Mouse (Mus musculus) induced T-regulatory cell, adult 2 months (primary cell): Measurements from ENCODE around the gene Wdr35.
A peak's percentile ranks its signal among the peaks of the same experiment; 100 is the strongest.

Source experiments
- DNase-seq: peaks from one replicate; pipeline ENCODE4 v3.0.0-alpha.2; 2012; ENCODE audit warnings: low read depth

The Wdr35 gene

GRCm38 (mm10) chr12:9052075-9052829, 78.6 kb downstream of the Wdr35 start:
- DNase-seq: peak; percentile 79

GRCm38 (mm10) chr12:9053345-9053744, 79.7 kb downstream of the Wdr35 start:
- DNase-seq: no peak

GRCm38 (mm10) chr12:9054012-9054411, 80.3 kb downstream of the Wdr35 start:
- DNase-seq: no peak

DNA sequence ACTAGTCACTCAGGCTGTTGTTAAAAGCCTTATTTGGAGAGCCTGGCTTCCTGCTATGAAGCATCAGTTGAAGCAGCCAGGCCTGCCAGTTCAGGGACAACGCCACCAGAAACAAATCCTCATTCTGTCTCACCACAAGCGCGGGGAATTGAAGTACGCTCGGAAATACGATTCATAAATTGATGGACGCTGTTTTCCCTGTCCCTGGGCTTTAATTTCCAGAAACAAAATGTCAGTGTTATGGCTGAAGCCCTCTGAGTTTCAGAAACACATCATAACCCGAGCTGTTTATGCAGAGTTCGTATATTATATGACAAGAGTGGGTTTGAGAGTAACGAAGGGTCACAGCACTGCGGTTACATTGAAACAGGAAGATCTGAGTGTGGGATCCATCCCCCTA, 81.6 kb downstream of the Wdr35 start:
- DNase-seq: no peak

DNA sequence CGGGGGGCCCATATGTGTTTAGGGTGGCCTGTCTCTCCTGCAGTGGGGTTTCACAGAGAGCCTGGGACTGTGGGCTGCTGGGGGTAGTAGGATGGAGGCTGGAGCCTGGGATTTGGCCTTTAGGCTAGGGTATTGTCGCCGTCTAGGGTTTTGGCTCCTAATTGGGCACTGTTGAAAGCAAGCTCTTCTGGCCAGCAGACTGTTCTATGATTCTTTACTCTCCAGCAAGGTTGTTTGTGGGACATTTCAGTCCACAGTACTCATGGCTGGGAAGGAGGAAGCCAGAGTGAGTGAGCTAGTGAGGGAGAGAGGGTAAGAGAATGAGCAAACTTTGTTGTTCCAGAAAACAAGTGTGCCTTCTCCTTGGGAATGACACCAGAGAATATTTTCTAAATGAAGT, 85.8 kb downstream of the Wdr35 start:
- DNase-seq: no peak

DNA sequence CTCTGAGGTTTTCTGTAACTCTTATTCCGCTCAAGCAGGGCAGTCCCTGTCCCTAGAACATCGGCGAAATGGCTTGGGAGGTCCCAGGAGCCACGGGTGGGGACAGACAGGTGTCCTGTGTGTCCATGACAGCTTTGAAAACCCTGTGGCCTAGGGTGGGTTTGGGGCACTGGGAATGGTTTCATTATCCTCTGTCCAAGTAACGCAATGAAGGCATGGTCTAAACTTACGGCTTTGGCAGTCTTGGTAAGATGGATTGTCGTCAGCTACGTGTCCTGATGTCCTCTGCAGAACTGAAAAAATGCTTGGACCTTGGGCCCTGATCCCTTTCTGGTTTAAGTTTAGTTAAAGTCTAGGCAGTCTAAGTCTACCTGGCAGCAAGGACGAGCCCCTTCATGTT, 86.3 kb downstream of the Wdr35 start:
- no peak for DNase-seq

DNA sequence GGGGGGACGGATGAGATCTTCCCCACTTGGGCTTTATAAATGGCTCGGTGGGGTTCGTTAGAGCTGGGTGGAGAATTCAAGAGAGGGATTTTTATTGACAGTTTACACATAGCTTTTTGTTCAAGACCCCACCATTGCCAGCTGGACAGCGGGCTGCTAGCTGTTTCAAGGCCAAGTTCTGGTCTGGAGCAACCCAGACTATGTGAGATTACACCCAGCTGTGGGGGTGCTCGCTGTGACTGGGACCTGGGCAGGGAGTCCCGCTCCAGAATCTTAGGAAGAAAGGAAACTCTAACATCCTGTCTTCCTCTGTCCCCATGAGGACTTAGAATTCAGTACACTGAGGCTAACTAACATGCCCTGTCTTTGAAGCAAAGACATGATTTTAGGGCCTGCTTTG, 89.9 kb downstream of the Wdr35 start:
- no peak for DNase-seq

GRCm38 (mm10) chr12:9071058-9071457, 97.4 kb downstream of the Wdr35 start:
- DNase-seq: no peak

- no peak for DNase-seq
Observed at GRCm38 (mm10) chr12:9071493-9071892, 97.8 kb downstream of the Wdr35 start.

DNA sequence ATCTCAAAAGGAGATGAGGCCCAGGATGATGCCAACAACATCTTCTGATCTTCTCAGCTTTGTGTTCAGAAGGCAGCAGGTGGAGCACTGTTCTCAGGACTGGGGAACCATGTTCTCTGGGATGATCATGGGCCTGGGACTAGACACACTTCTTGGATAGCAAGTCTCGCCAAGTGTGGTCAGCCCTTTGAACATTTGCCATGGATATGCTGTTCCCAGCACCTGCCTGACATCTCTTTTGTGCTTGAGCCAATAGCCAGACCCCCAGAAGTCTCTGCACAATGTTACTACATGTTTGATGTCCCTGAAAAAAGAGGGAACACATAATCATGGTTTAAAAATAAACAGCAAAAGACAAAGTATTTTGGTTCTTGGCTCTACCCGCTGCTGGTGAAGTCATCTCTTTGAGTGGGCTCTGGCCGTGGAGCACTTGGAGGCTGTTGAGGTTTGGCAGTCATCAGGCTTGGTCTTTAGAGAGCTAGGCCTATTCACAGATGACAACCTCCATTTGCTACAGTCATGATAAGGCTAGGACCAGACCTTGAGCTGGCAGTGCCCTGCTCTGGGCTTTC, 103.9 kb downstream of the Wdr35 start:
- DNase-seq: no peak
